Mouse (Mus musculus) myocyte (in vitro differentiated cells): Measurements from ENCODE around the gene Eya4.

Experiments
- E2F4 ChIP-seq: IDR thresholded peaks from one replicate; pipeline ENCODE4 v1.6.1; 2011; ENCODE audit warnings: mild to moderate bottlenecking, control low read depth, moderate library complexity; ENCODE audit not compliant: insufficient read depth
- MAX ChIP-seq: IDR thresholded peaks from one replicate; pipeline ENCODE4 v1.6.1; 2011; ENCODE audit warnings: low read depth, mild to moderate bottlenecking, control low read depth
- MYOD1 ChIP-seq, 3 experiments: IDR thresholded peaks; one replicate each; pipeline ENCODE4 v1.6.1; 2011; ENCODE audit warnings: control low read depth in 2 of 3, low read depth in 2 of 3, mild to moderate bottlenecking in 2 of 3, moderate library complexity in 1 of 3; ENCODE audit not compliant: insufficient read length in 2 of 3, control insufficient read depth in 1 of 3
- POLR2A ChIP-seq: IDR thresholded peaks from one replicate; pipeline ENCODE4 v1.6.1; 2011; ENCODE audit warnings: low read depth, mild to moderate bottlenecking, control low read depth, moderate library complexity; ENCODE audit not compliant: insufficient read length
- POLR2AphosphoS2 ChIP-seq: IDR thresholded peaks from one replicate; pipeline ENCODE4 v1.6.1; 2011; ENCODE audit warnings: low read depth, control low read depth; ENCODE audit not compliant: insufficient read length
- REST ChIP-seq: IDR thresholded peaks from one replicate; pipeline ENCODE4 v1.6.1; 2011; ENCODE audit warnings: mild to moderate bottlenecking, control low read depth, moderate library complexity; ENCODE audit not compliant: insufficient read depth, insufficient read length
- USF1 ChIP-seq: IDR thresholded peaks from one replicate; pipeline ENCODE4 v1.6.1; 2011; ENCODE audit warnings: low read depth, mild to moderate bottlenecking, control low read depth, moderate library complexity

DNA sequence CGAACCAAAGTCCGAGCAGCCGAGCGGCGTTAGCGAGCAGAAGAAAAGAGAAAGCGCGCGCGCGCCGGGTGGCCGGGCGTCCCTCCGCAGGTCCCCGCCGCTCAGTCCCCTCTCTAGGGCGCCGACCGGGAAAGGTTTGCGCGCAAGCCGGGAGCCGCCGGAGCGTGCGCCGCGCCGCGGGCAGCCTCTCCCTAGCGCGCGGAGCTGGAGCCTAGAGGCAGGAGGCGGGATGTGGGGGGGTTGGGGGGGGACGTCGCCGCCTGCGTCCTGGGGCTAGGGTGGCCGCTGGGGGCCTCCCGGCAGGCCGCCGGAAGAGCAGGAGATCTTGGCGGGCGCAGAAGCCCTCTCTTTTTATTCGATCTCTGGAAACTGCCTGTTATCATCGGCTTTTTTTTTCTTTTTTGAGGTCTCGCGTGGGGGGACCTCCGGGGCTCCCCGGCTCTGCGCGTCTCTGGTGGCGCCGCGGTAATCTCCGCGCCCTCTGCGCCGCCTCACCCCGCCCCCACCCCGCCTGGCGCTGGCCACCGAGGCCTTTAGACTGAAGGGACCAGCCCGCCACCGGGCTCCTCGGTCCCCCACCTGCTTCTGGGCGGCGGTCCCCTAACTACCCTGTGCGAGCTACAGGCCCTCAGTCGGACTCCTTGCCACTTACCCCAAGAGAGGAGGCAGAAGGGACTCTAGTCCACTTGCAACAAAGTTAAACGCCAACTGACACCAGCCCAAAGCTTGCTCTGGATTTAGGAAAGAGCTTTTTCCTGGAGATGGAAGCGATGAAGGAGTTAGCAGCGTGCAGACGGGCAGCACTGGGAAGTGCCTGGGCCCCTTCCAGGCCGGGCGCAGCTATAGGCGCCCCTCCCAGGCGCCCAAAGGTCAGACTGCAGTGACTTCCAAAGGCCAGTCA is at the start of gene Eya4:
- no peak for TF ChIP-seq POLR2AphosphoS2
- no peak for TF ChIP-seq MAX
- TF ChIP-seq USF1, result no peak
- peak; percentile 65 for TF ChIP-seq POLR2A
- TF ChIP-seq E2F4, result no peak
- TF ChIP-seq MYOD1 (IDR thresholded peaks at IDR 0.05; ENCODE audit: control insufficient read depth in 1 of 3, insufficient read length in 2 of 3, low read depth in 2 of 3), result peak in 1 of 3 experiments; percentile 23
- no peak for TF ChIP-seq REST
